Mouse (Mus musculus) kidney, adult 9 months (tissue): ENCODE measurements at regions not wholly inside any gene's neighbourhood (a gene's known extent, or its start where the extent isn't known, plus 50 kb on each side); places are given as distances from the start of the nearest gene placed in this dataset.

Source experiments
- DNase-seq: peaks from one replicate; pipeline ENCODE4 v3.0.0; 2022

- no peak for DNase-seq
These were observed 56.6 kb downstream of the Sucnr1 start for GRCm38 (mm10) chr3:60138319-60138718.

DNA sequence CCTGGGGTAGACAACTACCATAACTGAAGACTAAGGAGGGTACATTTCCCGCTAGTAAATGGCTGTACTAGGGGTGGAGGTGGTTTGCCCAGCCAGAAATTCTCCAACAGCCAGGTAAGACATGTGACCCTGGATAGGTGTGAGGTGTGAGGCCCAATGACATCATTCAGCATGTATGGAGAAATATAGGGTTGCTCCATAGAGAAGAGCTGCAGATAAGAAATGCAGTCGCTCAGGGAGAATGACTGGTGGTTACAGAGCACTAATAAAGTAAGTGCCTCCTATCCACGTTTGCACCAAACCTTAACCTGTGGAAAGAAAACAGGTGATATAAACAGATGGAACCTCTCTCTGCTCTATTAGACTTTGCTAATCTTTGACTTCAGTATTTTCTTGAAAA is 78.2 kb downstream of the Sucnr1 start:
- DNase-seq = no peak

- no peak for DNase-seq
These were observed 86.0 kb downstream of the Sucnr1 start for GRCm38 (mm10) chr3:60167633-60168032.

DNA sequence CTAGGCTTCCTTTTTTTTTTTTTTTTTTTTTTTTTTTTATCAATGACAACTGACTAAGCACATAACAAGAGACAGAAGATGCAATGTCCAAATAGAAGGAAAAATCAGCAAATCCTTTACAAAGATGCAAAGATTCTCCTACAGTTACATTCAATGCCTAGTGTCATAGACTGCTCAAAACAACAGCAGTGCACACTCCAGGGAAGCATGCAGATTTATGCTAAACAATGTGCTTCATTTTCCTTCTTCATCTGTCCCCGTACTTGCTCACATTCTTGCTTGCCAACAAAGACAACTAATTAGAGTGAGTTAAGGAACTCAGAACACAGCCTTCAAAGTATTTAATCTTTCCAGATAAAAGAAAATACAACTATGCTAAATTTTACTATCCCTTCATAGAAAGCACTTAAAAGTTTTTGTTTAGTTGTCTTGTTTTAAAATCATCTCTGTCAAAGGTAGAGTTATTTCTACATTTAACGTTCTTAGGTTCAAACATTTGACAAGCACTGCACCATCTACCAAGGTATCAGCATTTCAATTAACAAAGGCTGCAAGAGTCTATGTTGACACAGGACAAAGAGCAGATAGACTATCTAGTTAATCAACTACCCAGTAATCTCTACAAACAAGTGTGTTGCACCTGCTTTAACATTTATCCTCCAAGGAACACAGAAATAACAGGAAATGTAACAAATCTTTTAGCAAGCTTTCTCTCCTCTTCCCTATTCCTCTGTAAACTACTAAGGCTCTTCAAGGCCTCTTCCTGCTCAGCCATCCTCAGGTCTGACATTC is 86.7 kb downstream of the Sucnr1 start:
- peak; percentile 26 for DNase-seq

DNA sequence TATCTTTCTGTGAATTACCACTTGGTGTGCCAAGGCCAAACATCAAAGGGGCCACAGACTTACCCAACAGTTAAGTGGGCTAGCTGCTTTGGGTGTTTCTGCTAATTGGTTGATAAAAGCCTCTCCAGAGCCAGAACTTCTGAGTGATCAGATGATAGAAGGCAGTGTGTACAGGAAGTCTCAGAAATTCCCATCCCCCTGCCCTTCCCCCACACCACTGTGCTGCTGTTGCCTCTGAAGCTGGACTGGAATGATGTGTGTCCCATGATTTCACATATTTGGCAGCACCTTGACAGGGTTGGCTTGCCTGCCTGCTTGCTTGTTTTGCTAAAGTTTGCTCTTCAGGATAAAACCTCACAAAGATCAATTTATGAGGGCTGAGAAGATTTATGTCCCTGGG is 87.9 kb downstream of the Sucnr1 start:
- no peak for DNase-seq

GRCm38 (mm10) chr3:60184481-60184880 is 102.8 kb downstream of the Sucnr1 start:
- DNase-seq = no peak

- no peak for DNase-seq
These were observed 114.4 kb downstream of the Sucnr1 start for GRCm38 (mm10) chr3:60196031-60196430.

DNA sequence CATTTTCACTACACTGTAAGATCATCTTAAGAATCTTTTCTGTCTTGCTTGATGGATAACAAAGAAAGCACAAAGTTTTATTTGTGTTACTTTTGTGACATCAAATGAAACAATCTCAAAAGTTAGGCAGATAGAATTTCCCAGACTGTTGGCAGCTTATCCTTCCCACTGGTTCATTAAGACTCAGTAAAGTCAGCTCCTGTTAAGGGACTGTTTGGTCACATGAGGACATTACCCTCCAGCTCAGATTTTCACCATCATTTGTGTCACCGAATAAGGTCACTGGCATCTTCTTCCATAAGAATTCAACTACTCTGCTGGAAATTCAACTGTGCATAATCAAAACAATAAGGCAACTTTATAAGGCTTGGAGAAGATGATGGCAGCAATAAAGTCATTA is 126.3 kb downstream of the Sucnr1 start:
- no peak for DNase-seq

- DNase-seq = no peak
These were observed 137.3 kb downstream of the Sucnr1 start for GRCm38 (mm10) chr3:60218938-60219337.

DNA sequence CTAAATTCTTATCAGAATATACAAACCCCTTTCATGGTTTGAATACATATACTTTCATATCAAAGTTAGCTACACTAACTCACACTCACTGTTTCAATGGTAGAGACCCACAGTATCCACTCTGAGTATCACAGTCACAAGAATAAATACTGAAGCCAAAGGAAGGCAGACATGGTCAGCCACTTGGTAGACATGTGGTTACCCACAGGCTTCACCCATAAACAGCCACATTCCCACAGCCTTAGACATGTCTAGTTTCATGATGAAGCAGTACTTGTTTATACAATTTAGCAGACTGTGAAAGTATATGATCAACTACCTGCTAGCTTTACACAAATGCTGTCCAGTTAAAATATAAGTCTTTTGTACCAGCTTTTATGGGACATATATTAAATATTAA is 159.0 kb downstream of the Sucnr1 start:
- no peak for DNase-seq

DNA sequence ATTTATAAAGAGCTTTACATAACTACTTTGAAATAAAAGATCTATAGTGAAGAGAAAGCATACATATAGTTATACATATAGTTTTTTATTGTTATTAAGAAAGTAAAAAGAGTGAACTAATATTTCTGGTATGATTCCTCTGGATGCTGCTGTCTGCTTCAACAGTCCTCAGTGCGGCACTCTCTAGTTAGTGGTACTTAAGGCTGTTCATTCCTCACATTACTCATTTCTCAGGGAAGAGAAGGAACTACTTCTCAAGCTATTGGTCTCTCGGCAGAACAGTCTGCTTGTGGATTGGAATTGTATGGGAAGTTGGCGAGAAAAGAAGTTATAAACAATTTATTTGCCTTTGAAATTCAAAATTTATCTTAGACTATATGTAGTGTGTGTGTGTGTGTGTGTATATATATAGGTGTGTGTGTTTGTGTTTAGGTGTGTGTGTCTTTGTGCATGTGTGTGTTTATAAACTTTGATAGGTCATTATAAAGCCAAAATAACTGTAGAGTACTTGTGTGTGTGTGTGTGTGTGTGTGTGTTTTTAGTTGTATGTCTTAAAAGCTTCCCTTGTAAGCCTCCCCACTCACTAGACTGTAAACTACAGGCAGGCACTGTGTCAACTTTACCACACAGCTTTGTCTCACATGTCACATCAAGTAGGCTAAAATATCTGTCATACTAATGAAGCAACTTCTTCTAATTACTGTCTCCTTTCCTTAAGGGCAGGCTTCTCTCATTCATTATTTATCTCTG is 185.2 kb downstream of the Sucnr1 start:
- DNase-seq = no peak

GRCm38 (mm10) chr3:60267416-60268174 is 185.9 kb downstream of the Sucnr1 start:
- peak; percentile 45 for DNase-seq

DNA sequence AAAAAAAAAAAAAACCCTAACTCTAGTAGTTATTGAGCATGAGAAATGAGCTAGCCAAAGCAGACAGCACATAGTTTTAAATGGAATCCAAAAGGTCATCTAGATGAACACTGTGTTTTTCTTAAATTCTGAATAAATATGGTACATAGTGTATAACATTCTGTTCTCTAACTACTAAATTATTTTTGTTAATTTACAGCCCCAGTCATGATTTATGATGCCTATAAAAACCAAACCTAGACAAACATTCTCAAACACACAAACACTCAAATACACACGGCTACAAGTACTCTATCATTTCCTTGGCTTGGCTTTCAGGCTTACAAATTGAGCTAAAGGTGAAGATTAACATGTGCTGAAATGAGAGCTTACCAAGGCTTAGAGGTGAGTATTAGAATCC is 188.8 kb downstream of the Sucnr1 start:
- peak; percentile 3 for DNase-seq

DNA sequence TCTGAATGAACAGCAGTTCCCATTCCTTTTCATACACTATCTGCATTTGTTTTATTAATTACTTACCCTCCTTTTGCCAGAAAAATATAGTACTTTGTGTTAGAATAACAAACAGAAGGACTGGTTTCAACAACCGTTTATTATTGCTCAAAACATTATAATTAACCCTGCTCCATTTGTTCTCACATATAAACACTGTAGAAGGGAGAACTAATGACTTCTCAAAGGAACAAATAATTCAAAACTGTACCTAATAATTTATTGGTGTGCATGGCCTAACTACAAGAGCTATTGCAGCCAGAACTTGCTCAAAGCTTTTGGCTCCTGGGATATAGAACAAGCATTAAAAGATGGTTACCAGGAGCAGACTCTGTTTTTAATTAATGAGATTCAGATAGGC is 192.1 kb downstream of the Sucnr1 start:
- no peak for DNase-seq

- DNase-seq = no peak
These were observed 193.7 kb downstream of the Sucnr1 start for GRCm38 (mm10) chr3:60275249-60275838.

DNA sequence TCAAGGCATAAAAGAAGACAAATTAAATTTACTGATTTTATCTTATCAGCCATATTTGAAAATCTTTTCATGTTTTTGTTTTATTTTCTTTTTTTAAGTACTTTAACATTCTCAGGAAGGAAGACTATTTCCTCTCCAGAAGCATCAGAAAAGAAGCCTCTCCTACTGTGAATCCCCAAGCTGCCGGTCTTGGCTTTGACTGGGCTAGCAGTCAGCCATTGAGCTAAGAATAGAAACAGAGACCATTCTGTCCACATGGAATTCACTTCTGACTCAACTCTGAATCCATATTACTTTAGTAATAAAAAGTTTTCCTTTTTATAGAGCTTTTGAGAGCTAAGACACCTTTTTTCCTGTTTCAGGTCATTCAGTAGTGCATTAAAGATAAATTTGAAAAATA is 194.8 kb upstream of the Mbnl1 start:
- DNase-seq = no peak

DNA sequence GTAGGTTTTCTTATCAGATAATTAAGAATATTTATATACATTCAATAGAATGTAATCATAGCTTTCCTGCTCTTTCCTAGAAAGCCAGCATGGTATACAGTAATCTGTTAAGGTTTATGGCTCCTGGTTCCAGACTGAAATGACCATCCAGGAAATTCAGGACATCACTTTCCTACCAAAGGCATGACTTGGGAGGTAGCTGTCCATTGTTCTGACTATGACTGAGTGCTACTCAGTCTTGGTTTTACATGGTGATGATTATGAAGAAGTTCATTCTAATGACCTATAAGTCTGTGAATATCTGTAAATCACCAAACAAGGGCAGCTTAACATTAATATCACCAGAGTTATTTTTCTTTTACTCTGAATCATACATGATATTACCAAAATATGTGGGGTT is 191.4 kb upstream of the Mbnl1 start:
- DNase-seq = no peak

- DNase-seq = no peak
These were observed 190.6 kb upstream of the Mbnl1 start for GRCm38 (mm10) chr3:60281959-60282495.

- no peak for DNase-seq
These were observed 180.5 kb upstream of the Mbnl1 start for GRCm38 (mm10) chr3:60292142-60292541.

- no peak for DNase-seq
These were observed 179.7 kb upstream of the Mbnl1 start for GRCm38 (mm10) chr3:60292940-60293339.

GRCm38 (mm10) chr3:60305399-60305798 is 167.2 kb upstream of the Mbnl1 start:
- no peak for DNase-seq

- DNase-seq = no peak
These were observed 162.2 kb upstream of the Mbnl1 start for GRCm38 (mm10) chr3:60310402-60310801.

DNA sequence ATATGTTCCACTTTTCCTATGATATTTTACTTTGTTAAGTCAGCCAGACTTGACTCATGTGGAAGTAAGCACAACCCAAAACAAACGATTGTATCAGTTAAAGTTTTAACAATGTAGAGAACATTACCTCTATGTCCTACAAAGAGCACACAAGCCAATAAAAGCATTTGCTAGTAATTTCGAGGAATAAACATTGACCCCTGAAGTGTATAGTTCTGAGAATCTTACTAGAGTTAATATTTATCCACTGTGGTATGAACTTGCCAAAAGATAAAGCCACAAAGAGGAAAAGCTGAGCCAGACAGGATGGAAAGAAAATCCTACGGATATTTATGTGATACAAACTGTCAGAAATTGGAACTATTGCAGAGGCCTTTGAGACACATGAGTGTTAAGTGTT is 161.5 kb upstream of the Mbnl1 start:
- DNase-seq = no peak
